Mouse (Mus musculus) frontal cortex, postnatal 25 days (tissue): ENCODE measurements at regions not wholly inside any gene's neighbourhood (a gene's known extent, or its start where the extent isn't known, plus 50 kb on each side); places are given as distances from the start of the nearest gene placed in this dataset.

Source experiments
- DNase-seq, 2 experiments: peaks; one replicate each; pipeline ENCODE4 v3.0.0; 2022; ENCODE audit warnings: low spot score in 2 of 2

DNA sequence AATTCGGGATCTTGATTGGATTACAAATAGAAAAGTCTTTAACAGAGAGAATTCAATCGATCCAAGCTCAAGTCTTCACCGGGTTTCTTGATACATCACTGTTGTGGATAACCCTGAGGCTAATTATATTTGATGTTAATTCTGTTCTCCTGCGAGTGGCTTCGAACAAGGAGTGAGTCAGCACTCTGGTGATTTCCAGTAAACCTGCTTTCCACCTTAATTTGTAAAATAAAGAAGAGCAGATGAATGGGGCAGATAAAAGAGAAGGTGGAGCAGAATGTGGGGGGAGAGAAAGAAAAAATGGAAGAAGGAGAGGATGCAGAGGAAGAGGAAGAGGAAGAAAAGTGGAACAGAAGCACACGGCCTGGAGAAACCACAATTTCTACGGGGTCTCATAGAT, 137.5 kb upstream of the Tll1 start:
- no peak for DNase-seq

DNA sequence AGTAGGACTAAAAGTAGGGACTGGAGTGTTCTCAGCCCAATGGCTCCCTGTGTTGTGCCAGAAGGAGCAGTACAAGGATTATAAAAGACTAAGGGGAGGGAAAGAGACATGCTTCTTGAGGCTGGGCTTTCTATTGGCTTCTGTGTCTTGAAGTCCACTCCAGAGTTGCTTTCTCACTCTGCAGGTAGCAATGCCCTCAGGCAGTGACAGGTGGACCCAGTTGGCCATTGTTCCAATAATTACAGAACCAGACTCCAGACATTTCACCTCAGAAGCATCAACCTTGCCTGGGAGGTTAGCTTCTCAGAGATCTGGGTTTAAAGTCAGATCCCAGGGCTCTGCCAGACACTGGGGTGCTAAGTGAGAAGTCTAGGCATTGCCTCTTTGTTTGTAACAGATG, 136.3 kb upstream of the Tll1 start:
- DNase-seq = no peak

DNA sequence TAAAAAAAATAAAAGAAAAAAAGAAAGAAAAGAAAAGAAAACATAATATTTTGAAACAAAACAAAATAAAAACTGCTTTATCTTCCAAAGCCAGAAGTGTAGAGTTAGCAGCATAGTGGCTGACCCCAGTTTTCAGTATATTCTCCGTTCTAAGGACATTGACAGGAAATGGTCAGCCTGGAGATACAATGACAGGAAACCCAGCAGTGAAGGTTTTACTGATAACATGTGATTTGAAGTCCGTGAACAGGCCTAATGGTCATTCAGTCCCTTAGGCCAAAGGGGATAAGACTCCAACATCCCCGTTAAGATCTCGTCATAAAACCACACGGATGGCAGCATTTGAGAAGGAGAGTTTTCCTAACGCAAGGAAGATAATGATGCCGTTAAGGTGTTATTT, 131.3 kb upstream of the Tll1 start:
- no peak for DNase-seq

DNA sequence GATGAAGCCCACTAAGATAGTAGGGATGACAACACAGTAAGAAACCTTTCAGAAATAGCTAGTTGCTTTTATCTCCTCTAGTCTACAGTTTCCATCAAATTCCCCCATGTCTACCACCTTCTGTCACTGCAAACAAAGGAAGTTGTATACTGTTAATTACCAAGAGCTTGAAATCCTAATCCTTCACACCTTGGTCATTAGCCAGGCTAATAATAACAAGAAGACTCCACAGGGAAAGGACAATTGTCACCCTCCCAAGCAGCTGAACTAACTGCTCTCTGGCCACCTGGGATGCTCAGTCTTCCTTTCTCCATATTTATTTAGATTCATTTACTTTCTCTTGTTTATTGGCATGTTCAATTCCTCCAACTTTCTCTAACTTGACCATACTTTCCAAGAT, 130.5 kb upstream of the Tll1 start:
- DNase-seq = no peak

DNA sequence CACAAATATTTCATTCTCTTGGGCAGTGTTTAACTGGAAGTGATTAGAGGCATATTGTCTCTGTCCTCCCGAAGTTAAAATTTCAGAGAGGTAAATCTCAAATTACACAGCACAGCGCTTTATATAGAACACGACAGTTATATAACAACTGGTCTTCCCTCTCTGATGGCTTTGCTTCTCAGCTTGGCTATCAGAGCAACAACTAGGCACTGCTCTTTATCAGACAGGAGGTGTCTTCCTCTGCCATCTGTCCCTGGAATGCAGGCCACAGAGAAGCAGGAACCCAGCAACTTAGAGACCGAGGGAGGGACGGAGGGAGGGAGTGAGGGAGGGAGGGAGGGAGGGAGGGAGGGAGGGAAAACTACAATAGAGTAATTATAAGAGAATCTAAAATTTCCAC, 129.4 kb upstream of the Tll1 start:
- no peak for DNase-seq

DNA sequence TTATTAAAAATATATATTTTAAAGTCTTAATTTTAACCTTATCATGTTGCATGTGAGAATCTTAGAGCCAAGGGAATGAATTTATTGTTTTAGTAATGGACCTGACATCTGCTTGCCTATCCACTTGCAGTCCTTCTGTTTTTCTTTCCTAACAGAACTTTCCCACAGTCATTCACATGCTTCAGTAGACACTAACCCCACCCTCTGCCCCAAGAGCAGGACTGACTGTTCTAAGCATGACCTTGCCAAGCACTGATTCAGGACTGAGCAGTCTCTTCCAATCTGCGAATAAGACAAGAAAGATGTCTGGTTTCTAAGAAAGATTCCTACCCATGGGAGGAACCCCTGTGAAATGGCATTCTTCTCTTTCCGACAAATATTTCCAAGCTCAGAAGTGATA, 117.9 kb upstream of the Tll1 start:
- no peak for DNase-seq

DNA sequence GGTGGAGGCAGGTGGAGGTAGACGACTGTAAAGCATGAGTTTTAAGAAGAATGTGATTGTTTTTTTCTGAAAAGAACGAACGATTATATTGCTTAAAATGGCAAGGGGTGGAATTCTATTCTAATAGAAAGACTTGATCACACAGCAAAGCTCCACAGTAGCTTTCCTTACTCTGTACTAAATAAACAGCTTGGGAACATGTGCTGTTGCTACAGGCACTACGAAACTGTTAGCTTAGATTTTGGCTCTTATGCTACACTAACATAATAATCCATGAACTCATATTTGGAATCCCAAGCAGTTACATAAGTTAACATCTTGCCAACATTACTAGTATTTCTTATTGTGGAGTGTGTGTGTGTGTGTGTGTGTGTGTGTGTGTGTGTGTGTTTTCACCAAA, 114.3 kb upstream of the Tll1 start:
- DNase-seq = no peak

DNA sequence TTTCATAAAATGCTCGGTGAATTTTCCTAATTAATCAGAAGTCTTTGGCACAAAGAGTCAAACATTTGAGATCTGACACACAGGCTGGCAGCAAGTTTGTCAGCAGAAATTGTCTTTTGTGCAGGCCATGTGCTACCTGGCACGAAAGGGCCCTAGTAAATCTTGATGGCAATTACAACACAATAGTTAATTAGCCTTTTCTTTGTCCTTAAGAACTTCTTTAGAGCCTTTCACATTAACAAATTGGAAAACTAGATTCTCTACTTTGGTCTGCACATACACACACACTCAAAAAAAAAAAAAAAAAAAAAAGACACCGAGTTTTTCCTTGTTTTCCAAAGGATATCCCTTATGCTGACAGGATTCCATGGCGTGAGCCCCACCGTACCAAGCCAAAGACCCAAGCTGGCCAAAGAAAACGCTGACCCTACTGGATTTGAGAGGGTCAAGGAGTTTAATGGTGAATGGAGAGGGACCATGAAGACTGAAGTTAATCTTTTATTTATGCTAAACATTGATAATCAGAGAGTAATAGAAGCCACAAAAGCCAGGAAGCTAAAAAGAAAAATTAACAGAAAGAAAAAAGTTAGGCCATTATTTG, 113.2 kb upstream of the Tll1 start:
- no peak for DNase-seq

DNA sequence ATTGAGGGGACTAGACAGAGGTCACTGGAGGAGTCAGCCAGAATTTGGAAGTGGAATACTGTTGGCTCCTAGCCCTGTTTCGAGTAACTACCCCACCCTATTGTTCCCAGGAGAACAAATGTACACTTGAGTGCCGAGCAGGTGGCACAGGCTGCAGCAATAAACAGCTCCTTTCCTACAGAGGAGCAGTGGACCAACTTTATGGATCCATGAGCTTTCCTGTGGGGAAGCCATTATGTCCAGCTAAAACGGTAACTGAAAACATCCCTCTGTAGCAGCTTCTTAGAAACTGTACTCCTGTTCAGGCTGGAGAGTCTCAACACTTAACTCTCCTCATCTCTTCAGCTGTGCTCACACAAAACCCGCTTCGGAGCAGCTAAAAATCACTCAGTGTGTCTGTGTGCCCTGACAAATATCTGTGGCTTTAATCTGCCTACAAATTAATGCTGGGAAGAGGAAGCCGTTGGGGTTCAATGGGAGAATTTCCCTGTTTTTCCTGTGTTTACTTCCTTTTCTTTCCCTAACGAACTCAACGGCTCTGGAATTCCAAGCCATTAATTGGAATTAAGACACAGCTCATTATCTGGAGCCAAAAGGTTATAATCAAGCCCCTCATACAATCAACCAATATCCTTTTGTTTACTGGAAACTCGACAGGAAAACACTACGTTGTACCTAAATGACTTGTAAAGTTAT, 112.6 kb upstream of the Tll1 start:
- no peak for DNase-seq

DNA sequence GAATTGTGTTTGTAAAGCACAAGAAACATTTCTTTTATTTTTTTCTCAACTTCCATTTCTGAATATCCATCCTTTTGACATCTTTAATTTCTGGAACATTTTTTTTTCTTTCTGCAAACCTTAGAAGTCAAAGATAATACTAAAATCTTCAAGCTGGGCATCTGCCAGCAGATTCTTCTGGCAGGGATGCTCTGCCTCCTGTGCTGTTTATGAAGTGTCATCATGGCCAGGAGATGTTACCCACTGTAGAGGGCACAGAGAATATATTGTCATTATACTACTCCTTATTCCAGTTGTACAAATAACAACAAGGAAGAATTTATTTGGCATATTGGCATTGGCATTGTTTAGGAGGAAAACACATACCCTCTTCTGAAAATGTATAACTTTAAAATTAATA, 111.7 kb upstream of the Tll1 start:
- no peak for DNase-seq

DNA sequence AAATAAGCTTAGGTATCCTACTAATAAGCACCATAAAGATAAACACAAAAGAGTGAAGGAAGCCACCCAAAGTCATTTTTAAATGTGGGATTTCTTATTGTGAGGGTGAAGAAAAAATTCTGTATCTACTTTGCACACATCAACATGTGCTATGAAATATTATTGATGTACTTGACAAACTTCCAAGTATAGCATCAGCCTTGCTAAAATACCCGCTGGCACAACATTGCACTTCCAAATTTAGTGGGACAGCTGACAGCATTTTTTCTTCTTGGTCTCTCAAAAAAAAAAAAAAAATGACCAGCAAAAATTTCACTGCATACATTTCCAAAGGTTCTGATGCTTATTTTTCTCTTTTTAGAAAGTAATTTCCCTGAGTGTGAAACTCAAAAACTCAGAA, 101.9 kb upstream of the Tll1 start:
- DNase-seq = no peak

DNA sequence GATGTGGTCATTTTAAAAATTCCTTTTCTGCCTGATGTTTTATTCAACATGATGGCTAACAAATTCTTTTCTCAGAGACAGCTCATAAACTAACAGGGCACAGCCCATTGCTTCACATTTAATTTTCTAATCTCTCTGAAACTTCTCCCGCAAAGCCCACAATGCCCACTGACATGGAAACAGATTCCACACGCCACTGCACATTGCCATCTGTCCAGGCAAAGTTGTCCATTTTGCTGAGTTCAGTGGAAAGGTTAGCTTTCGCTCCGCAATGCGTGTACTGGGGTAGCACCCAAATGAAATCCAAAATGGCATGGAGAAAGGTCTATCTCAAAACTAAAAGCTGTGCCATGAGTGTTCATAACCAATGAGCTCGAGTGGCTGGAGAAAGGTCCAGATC, 76.7 kb upstream of the Tll1 start:
- no peak for DNase-seq

DNA sequence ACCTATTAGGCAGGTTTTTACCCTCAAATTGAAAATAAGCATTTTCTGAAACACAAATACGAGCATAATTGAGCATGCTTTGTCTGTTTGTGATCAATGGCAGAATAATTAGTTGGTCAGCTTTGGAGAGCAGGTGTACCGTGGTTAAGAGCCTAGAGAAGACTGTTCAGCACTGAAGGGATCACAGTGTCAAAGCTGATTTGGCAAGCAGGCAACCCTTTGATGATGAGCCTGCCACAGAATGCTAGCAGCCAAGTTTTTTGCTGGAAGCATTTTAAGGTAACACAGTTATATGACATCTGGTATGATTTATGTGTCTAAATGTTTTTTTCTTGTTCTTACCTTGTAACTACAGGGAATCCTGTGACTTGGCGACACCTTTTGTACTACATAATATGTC, 75.5 kb upstream of the Tll1 start:
- no peak for DNase-seq

DNA sequence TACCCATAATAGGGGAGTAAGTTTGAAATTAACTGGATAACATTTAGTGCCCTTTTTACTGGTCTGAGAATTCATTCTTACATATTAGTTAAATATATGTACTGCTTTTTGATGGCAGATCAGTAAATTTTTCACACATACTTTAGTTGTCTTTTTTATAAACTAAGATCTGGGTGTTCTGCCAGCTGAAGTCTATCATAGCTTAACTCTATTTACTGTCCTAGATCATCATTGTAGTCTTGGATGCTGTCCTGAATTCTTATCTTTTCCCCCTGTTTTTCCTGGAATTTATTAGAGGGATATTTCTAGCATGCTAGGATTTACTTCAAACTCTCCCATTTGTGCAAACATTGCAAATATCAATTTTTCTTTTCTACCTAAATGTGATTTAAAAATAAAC, 74.3 kb upstream of the Tll1 start:
- no peak for DNase-seq

DNA sequence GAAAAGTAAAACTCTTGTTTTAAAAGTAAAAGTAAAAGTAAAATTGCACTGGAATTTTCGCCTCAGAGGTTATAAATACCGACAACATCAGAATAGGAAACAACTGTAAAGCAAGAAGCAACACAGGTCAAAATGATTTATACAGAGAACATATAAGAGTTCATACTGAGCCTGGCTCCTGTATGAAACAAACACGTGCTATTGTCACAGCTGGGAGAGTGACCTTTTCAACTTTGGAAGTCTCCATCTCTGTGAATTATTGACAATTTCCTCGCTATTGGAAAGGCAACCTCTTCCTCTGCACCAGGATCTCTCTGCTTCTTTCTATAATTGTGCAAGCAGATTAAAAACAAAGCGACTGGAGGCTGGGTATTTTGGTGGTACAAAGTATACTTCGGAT, 70.0 kb upstream of the Tll1 start:
- no peak for DNase-seq

DNA sequence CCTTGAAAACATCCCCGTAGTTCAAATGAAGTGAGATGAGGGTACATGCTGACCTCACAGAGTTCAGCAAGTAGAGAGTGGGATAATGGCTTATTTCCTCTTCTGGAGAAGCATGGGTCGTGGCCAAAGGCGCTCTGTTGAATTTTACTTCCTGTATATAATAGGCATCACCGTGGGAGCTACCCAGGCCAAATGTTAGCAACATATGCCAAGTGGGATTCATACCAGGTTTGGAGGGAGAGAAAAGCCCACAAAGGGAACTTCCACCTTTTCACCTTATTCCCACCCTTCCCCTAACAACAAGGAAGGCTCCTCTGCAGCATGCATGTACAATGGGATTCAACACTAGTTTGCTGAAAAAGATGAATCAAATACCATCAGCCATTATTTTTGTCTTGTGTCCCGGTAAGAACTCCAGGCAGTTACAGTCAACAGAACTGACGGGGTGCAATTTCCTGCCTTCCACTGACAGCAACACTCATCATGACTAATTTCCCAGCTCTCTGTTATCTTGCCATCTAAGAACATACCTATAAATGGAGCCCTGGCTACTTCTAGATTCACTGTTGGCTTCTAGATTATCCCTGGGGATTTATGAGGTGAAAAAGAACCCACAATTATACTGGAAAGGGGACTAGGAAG, 59.4 kb upstream of the Tll1 start:
- no peak for DNase-seq
